Mouse (Mus musculus) bone marrow macrophage, adult 2 months (primary cell): ENCODE results near the gene Pon2.

Source experiments
- CTCF ChIP-seq: IDR thresholded peaks from 2 replicates; pipeline ENCODE4 v1.5.1; 2012; ENCODE audit warnings: low read depth, mild to moderate bottlenecking, low read length, moderate library complexity
- POLR2A ChIP-seq: IDR thresholded peaks from 2 replicates; pipeline ENCODE4 v1.6.1; 2012; ENCODE audit warnings: mild to moderate bottlenecking, low read depth, low read length, borderline replicate concordance

DNA sequence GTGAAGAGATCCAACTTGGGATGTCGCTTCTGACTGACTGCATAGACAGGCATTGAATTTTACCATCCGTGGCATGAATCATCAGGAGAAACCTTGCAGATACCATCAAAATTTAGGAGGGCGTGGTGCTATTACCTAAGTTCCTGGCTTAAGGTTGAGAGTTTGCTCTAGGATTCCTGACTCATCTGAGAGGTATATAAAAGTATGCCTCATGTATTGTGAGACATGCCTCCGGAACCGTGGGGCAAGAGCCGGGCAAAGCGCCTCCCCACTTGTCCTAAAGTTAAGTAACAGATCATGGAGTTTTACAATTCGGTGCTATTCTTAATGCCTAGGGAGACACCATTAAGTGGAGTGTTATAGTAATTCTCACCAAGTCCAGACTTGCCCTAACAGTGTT, 2.4 kb upstream of the Pon2 start:
- TF ChIP-seq CTCF (no peak), POLR2A (no peak)
